Comparison of ENCODE assay signal across 23 mouse cellular contexts in genomic region chr13:113101804-113102203, GRCm38 (mm10). TPM values are rescaled to one million over a fixed set of nuclear protein-coding genes. Genes with fewer than 3 reads are reported as not detected.
DNase-seq lines count a peak whose midpoint lies in the region; TF ChIP-seq lines count a peak whose summit lies in the region.
"Had no signal": no experiment of that assay in that cellular context is flagged by ENCODE, and none has a peak within 500 bp of the region (broad histone marks: within the 10 kb centered on the region; RNA-seq: fewer than 3 reads in every experiment).

No protein-coding gene starts in this region.

- no peaks in the 10 kb centered on the region for H3K27me3 ChIP-seq in heart, adult 2 months (ENCODE audit: control insufficient read depth, insufficient read depth, low read length)
- H3K27me3 ChIP-seq: forebrain, embryonic 13.5 days; heart, embryonic 15.5 days; hindbrain, embryonic 13.5 days had no signal

- DNase-seq in heart, adult 11 months = peak; percentile 64
- DNase-seq in heart, adult 2 months = no peak
- DNase-seq in thymus, postnatal 25 days = peak; percentile 30
- DNase-seq in thymus, adult 18-20 months = no peak
- peak; percentile 12 for DNase-seq in naive thymus-derived CD4-positive, alpha-beta T cell, adult 2 months (ENCODE audit: low read depth)
- no peak for DNase-seq in adipocyte (ENCODE audit: low spot score)
- no peak for DNase-seq in embryo, embryonic 10.5 days (ENCODE audit: low spot score)
- DNase-seq: adrenal gland, postnatal 25 days; cerebellum, adult 18-20 months; cerebellum, adult 9-11 months; cerebellum, postnatal 36 days; gastrocnemius, postnatal 36 days; heart, adult 18-20 months; heart, postnatal 14 days had no signal

- 60% methylated on average over 10 of the region's 10 CpGs for WGBS in heart, adult 2 months

- H3K79me2 ChIP-seq in heart, adult 2 months (replicated peaks; ENCODE audit: control insufficient read depth, insufficient read depth, low read length) = no peaks in the 10 kb centered on the region

- H3K36me3 ChIP-seq in heart, adult 2 months (ENCODE audit: control insufficient read depth, insufficient read depth, low read length) = no peaks in the 10 kb centered on the region
- H3K36me3 ChIP-seq: embryonic facial prominence, embryonic 10.5 days; heart, embryonic 15.5 days; hindbrain, embryonic 13.5 days had no signal

- no peak overlapping the region for H3K27ac ChIP-seq in heart, adult 2 months
- H3K27ac ChIP-seq: embryonic facial prominence, embryonic 10.5 days; forebrain, embryonic 13.5 days; heart, embryonic 15.5 days; hindbrain, embryonic 13.5 days had no signal

- TF ChIP-seq EP300 in heart, adult 2 months (IDR thresholded peaks at IDR 0.05; ENCODE audit: insufficient read depth, low read depth, low read length) = no peak

- intact Hi-C loops in heart, adult 2 months (cut with DNase I) = no loop called here

- no peak for TF ChIP-seq POLR2A in heart, adult 2 months (IDR thresholded peaks at IDR 0.05; ENCODE audit: insufficient read depth, low read depth, low read length)

- TF ChIP-seq CTCF in heart, adult 2 months (IDR thresholded peaks at IDR 0.05) = no peak

- no peaks in the 10 kb centered on the region for H3K4me1 ChIP-seq in heart, adult 2 months (ENCODE audit: control insufficient read depth, insufficient read depth, low read length)
- H3K4me1 ChIP-seq: embryonic facial prominence, embryonic 10.5 days; forebrain, embryonic 13.5 days; heart, embryonic 15.5 days; hindbrain, embryonic 13.5 days had no signal

- no peak overlapping the region for H3K4me3 ChIP-seq in heart, adult 2 months
- H3K4me3 ChIP-seq: embryonic facial prominence, embryonic 10.5 days; forebrain, embryonic 13.5 days; heart, embryonic 15.5 days; hindbrain, embryonic 13.5 days had no signal

- no peak overlapping the region for H3K9ac ChIP-seq in heart, adult 2 months (ENCODE audit: low read depth, low read length)
- H3K9ac ChIP-seq: forebrain, embryonic 13.5 days; heart, embryonic 15.5 days; hindbrain, embryonic 13.5 days had no signal

RNA-seq across cellular contexts. Expression of gene Gzma, which starts 1.0 kb away (rescaled TPM):
- 1 to 10 TPM in 1 of 2 experiments, under 1 TPM in 1; 0.86 to 1.1 TPM for total RNA-seq in heart, adult 2 months (2021)
- polyA plus RNA-seq in heart, adult 2 months (2012; rRNA removed) = 0.97 and 2.3 TPM in 2 replicates
- total RNA-seq: adrenal gland, postnatal 25 days; gastrocnemius, adult 8-10 months; MEL had no signal
- polyA plus RNA-seq: C2C12; embryonic facial prominence, embryonic 10.5 days; forebrain, embryonic 13.5 days; heart, embryonic 11.5 days; hindbrain, embryonic 13.5 days had no signal

RNA-seq across cellular contexts. Expression of gene Gpx8, which starts 55.6 kb away (rescaled TPM):
- 10 to 100 TPM; 37.1 to 37.9 TPM for total RNA-seq in heart, adult 2 months (2021)
- polyA plus RNA-seq in heart, adult 2 months (2012; rRNA removed) = 9.5 and 16.9 TPM in 2 replicates
- total RNA-seq: hematopoietic stem cell, adult 5-6 weeks; MEL had no signal

Comparison
In these comparisons a context has a peak if more than half of its experiments do, and no peak if none do; other contexts are left out.
1. DNase-seq: peak in heart, adult 11 months (single experiment), thymus, postnatal 25 days (single experiment) and naive thymus-derived CD4-positive, alpha-beta T cell, adult 2 months (single experiment); none in heart, adult 2 months (0 of 2), thymus, adult 18-20 months (0 of 2), adipocyte (single experiment) and embryo, embryonic 10.5 days (single experiment).